Mouse (Mus musculus): ENCODE data around the gene Apol10a.
A peak's percentile ranks its signal among the peaks of the same experiment; 100 is the strongest.
"Not testable (repeated sequence)": the region's sequence is repeated elsewhere in the genome, so short reads cannot be mapped to it uniquely, and the experiment has no call there.

The Apol10a gene

GRCm38 (mm10) chr15:77476693-77477092 is at the start of gene Apol10a:
Gene Apol10a, plus strand, starts transcription at chr15:77477047.
- DNase-seq (ENCODE audit: low spot score in 2 of 2), result not testable (repeated sequence)

GRCm38 (mm10) chr15:77428690-77429448 is 48.0 kb upstream of the Apol10a start:
- not testable (repeated sequence) for DNase-seq (ENCODE audit: low spot score in 2 of 2)

GRCm38 (mm10) chr15:77444746-77445145 is 32.1 kb upstream of the Apol10a start:
- not testable (repeated sequence) for DNase-seq (ENCODE audit: low spot score in 2 of 2)

- not testable (repeated sequence) for DNase-seq (ENCODE audit: low spot score in 2 of 2)
Observed at GRCm38 (mm10) chr15:77445668-77446067, 31.2 kb upstream of the Apol10a start.

- DNase-seq (ENCODE audit: low spot score in 2 of 2), result not testable (repeated sequence)
Observed at GRCm38 (mm10) chr15:77447392-77447791, 29.5 kb upstream of the Apol10a start, which contains the start of gene Apol7b. Gene Apol7b, minus strand, starts transcription at chr15:77447492.

- DNase-seq (ENCODE audit: low spot score in 2 of 2), result not testable (repeated sequence)
Observed at GRCm38 (mm10) chr15:77449927-77450326, 26.9 kb upstream of the Apol10a start.

GRCm38 (mm10) chr15:77474699-77475390 is 2.0 kb upstream of the Apol10a start:
- DNase-seq (ENCODE audit: low spot score in 2 of 2), result not testable (repeated sequence)

GRCm38 (mm10) chr15:77482140-77482794 is 5.4 kb downstream of the Apol10a start:
- DNase-seq (ENCODE audit: low spot score in 2 of 2), result no peak

- DNase-seq (ENCODE audit: low spot score in 2 of 2), result not testable (repeated sequence)
Observed at GRCm38 (mm10) chr15:77493181-77493580, 16.3 kb downstream of the Apol10a start.

- not testable (repeated sequence) for DNase-seq (ENCODE audit: low spot score in 2 of 2)
Observed at GRCm38 (mm10) chr15:77494694-77495093, 17.8 kb downstream of the Apol10a start.

- not testable (repeated sequence) for DNase-seq (ENCODE audit: low spot score in 2 of 2)
Observed at GRCm38 (mm10) chr15:77507966-77508365, 31.1 kb downstream of the Apol10a start, which contains the start of gene Apol11a. Gene Apol11a, plus strand, starts transcription at chr15:77508271.

- peak in 1 of 2 experiments; percentile 13 for DNase-seq (ENCODE audit: low spot score in 2 of 2)
Observed at GRCm38 (mm10) chr15:77520596-77520995, 43.7 kb downstream of the Apol10a start.

GRCm38 (mm10) chr15:77523186-77523843 is 46.5 kb downstream of the Apol10a start:
- peak; percentile 56 to 71 for DNase-seq (ENCODE audit: low spot score in 2 of 2)

GRCm38 (mm10) chr15:77533216-77533615 is 56.4 kb downstream of the Apol10a start, which contains the start of gene Apol7c:
Gene Apol7c, minus strand, starts transcription at chr15:77533316.
- DNase-seq (ENCODE audit: low spot score in 2 of 2), result no peak

GRCm38 (mm10) chr15:77539221-77539620 is 62.4 kb downstream of the Apol10a start:
- DNase-seq (ENCODE audit: low spot score in 2 of 2), result not testable (repeated sequence)

Data from urinary bladder, postnatal 4 days (tissue).